Mouse (Mus musculus) heart, adult 11 months (tissue): ENCODE results near the gene Tmem114.
A peak's percentile ranks its signal among the peaks of the same experiment; 100 is the strongest.

Experiments
- DNase-seq: peaks from one replicate; pipeline ENCODE4 v3.0.0; 2022

Gene Tmem114

DNA sequence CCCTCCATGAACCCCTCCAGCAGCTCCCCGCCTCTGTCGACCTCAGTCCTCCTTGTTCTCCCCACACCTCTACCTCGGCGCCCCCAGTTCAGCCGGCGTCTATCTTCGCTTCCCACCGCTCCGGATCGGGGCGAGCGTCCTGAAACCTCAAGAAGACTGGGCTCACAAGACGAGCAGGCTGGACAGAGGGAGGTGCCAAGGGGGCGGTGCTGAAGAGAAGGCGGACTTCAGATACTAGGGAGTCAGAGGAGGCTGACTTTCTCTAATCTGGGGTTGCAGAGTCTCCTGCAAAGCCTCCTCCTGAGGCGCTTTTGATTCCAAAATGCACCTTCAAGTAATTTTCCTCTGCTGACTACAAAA lies at the start of gene Tmem114:
Tmem114 (minus strand) TSS at position 166 of the 360 bp plus-strand sequence.
- peak; percentile 86 for DNase-seq

GRCm38 (mm10) chr16:8470603-8471481 lies 45.9 kb upstream of the Tmem114 start, which contains the start of gene Mettl22:
Mettl22 (plus strand) TSS chr16:8470788.
- peak; percentile 99 for DNase-seq

GRCm38 (mm10) chr16:8470132-8470531 lies 45.2 kb upstream of the Tmem114 start:
- no peak for DNase-seq

- DNase-seq = peak; percentile 82
Observed at GRCm38 (mm10) chr16:8459098-8459497, 34.2 kb upstream of the Tmem114 start.

DNA sequence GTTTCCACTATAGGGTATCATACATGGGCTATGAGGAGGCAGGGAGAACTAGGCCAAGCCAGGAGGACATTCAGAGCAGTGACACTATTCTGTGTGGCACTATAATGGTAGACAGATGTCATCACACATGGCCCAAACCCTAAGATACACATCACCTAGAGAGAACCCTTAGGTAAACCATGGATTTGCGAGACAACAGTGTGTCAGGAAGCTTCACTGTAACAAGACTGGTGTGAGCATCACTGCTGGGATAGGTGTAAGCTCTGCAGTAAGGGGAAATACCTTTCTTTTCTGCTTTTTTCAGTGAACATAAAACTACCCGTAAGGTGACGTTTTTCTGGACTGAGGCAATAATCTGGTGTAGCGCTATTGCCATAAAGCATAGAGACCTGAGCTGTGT lies 33.5 kb upstream of the Tmem114 start:
- DNase-seq = peak; percentile 64

- peak; percentile 61 for DNase-seq
Observed at GRCm38 (mm10) chr16:8455221-8455620, 30.3 kb upstream of the Tmem114 start.

GRCm38 (mm10) chr16:8453301-8453700 lies 28.4 kb upstream of the Tmem114 start:
- no peak for DNase-seq

GRCm38 (mm10) chr16:8446256-8446655 lies 21.3 kb upstream of the Tmem114 start:
- DNase-seq = peak; percentile 73

DNA sequence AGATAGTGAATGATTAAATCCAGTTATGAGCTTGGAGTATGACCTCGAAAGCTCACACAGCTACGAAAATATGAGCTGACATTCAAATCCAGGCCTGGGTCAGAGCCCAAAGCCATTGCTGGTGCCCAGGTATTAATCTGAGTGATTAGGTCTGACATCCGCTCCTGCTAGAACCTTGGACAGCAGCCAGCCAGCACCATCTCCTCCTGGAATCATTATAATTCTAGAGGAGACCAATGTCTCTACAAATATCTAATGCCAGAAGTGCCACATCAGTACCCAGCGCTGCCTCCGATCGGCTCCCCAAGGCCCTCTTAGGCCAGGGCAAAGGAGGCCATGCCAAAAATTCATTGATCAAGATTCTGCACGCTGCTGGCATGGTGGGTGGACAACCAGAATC lies 20.0 kb upstream of the Tmem114 start:
- DNase-seq = peak; percentile 56

- DNase-seq = peak; percentile 53
Observed at GRCm38 (mm10) chr16:8432616-8433015, 7.7 kb upstream of the Tmem114 start.

DNA sequence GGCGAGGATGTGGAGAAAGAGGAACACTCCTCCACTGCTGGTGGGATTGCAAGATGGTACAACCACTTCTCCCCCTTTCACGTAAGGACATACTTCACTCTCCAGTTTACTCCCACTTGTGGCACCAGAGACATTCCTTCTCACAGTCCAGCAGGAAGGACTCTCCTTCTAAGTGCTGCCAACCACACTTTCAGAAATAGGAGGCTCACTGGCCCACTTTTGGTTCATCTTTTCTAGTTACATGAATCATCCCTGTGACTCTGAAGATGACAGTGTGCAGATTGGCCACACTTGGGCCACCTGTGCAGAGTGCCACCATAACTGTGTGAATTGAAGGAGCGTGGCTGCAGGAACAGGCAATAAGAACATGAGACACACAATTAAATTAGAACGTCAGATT lies 4.6 kb upstream of the Tmem114 start:
- DNase-seq = peak; percentile 59

DNA sequence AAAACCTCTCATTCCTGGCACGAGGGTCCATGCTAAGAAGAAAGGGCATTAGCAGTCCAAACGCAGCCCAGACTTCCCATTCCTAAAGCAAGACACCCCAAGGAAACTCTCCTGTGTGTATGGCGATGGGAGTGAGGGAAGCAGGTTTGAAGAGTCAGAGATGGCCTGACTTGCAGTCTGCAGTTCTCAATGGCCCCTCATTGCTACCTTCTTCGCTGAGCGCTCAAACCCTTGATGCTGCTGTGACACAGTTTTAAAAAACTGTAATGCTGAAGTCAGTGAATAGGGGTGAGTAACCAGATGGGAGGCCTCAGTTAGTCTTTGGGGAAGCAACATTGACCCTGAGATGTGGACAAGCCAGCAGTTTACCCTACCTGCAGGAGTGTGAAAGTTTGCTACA lies 800 bp upstream of the Tmem114 start:
- DNase-seq = peak; percentile 72

- peak; percentile 80 for DNase-seq
Observed at GRCm38 (mm10) chr16:8424161-8424970, 570 bp downstream of the Tmem114 start.

- peak; percentile 72 for DNase-seq
Observed at GRCm38 (mm10) chr16:8423626-8424114, 1.3 kb downstream of the Tmem114 start.

DNA sequence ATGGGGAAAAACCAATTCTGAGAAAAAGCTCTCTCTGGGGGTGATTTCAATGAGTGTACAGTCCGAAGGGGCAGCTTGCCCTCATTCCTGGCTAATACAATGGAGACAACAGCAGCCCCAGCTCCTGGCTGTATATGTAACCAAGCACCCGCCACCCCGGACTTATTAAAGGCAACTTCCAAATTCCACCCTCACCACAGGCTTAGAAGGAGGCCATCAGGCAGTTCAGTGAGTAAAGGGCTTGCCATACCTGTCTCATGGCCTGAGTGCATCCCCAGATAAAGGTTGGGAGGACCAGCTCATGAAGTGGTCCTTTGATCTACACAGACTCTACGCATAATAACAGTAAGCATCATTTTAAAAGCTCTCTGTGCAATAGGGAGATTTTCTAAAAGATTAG lies 4.1 kb downstream of the Tmem114 start:
- peak; percentile 83 for DNase-seq

DNA sequence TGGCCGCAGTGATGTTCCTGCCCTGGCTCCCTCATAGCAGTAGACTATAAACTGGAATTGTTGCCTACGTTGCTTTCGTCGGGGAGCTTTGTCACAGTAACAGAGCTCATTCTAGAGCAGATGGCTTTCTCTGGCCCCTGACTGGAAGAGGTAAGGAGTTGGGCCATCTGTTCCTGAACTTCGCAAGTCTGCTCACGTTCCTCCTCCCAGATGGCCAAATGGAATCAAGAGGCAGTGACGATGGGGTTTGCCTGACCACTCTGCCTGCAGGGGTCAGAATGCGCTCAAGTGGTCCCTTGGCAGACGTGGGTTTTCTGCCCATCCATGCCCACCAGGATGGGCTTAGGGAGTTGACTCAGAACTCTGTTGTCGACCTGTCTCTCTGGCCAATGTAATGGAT lies 4.6 kb downstream of the Tmem114 start:
- DNase-seq = peak; percentile 71

DNA sequence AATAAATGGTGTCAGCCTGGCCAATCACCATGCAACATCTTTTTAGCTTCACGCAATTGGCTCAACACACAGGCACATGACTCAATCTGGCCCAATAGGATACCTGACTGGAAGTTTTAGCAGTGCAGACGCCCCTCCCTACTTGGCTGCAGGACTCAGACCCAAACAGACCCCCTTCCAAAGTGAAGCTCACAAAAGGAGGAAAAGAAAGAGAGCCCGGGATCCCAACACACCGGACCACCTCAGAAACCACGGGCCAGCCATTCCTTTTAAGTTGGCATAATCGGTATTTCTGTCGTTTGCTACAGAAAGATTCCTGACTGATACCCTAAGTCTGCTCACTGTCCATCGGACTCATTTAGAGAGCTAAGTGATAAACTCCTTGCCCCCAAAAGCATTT lies 5.3 kb downstream of the Tmem114 start:
- DNase-seq = peak; percentile 84

GRCm38 (mm10) chr16:8418126-8418525 lies 6.8 kb downstream of the Tmem114 start:
- DNase-seq = peak; percentile 55

- DNase-seq = peak; percentile 71
Observed at GRCm38 (mm10) chr16:8417011-8417720, 7.8 kb downstream of the Tmem114 start.

DNA sequence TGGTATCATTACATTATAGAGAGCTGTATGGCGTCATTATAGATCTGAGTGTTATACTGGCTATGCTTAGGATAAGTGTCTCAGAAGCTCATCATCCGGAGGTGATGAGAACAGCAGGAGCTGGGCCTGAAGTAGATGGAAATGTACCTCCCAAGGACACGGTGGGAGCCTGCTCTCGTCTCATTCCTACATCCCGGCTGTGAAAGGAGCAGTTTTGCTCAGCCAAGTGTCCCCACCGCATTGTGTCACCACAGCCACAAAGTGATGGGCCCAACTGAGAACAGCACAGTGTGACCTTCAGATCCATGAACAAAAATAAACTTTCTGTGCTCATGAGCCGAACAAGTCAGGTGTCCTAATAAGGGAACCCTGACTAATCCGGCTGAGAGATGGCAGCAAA lies 8.9 kb downstream of the Tmem114 start:
- DNase-seq = peak; percentile 61

DNA sequence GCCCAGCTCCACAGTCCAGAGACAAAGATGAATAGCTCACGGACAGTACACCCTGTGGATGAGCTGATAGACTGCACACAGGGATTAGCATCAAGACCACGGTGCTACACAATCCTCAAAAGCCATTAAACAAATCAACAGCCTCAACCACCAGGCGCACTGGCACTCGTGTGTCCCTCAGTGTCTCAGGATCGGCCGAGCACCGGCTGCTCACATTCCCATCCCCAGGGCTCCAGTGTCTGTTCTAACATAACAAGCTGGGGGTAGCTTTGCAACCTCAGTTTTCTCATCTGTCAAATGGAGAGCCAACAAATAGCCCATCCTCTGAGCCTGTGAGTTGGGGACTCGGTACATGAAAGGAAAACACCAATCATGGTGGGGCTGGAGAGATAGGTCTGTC lies 11.5 kb downstream of the Tmem114 start:
- DNase-seq = peak; percentile 61

GRCm38 (mm10) chr16:8412213-8412612 lies 12.7 kb downstream of the Tmem114 start:
- peak; percentile 66 for DNase-seq

- DNase-seq = no peak
Observed at GRCm38 (mm10) chr16:8409197-8409596, 15.7 kb downstream of the Tmem114 start.
